Mouse (Mus musculus) forebrain, embryonic 11.5 days (tissue): ENCODE data around the gene Abcb4. TPM values are rescaled to one million over a fixed set of nuclear protein-coding genes. Genes with fewer than 3 reads are reported as not detected.
"Not testable (repeated sequence)": the region's sequence is repeated elsewhere in the genome, so short reads cannot be mapped to it uniquely, and the experiment has no call there.

ENCODE experiments used
- ATAC-seq: fragments of 200-750 bp; cut with Nextera tagmentation; replicated peaks from 2 replicates; pipeline ENCODE4 v1.8.0; 2017; ENCODE audit warnings: moderate TSS enrichment; ENCODE audit not compliant: low FRiP score
- DNase-seq: peaks from one replicate; pipeline ENCODE4 v3.0.0-alpha.2; 2017; ENCODE audit warnings: low spot score
- H3K27ac ChIP-seq: fragments of 300-500 bp; sonication (generic); 2 replicates; pipeline ENCODE4 v1.5.1; 2014; ENCODE audit warnings: low read depth, low read length
- H3K27me3 ChIP-seq: fragments of 300-500 bp; sonication (generic); 2 replicates; pipeline ENCODE4 v1.6.1; 2014; ENCODE audit warnings: mild to moderate bottlenecking, low read length, mixed read lengths; ENCODE audit not compliant: control insufficient read depth, insufficient read depth
- H3K36me3 ChIP-seq: fragments of 300-500 bp; sonication (generic); 2 replicates; pipeline ENCODE4 v1.6.1; 2014; ENCODE audit warnings: mild to moderate bottlenecking, low read length, moderate library complexity, mixed read lengths; ENCODE audit not compliant: control insufficient read depth, insufficient read depth
- H3K4me1 ChIP-seq: fragments of 300-500 bp; sonication (generic); replicated peaks from 2 replicates; pipeline ENCODE4 v1.6.1; 2014; ENCODE audit warnings: low read length, mixed read lengths; ENCODE audit not compliant: control insufficient read depth, insufficient read depth
- H3K4me2 ChIP-seq: fragments of 300-500 bp; sonication (generic); 2 replicates; pipeline ENCODE4 v1.6.1; 2014; ENCODE audit warnings: low read depth, mild to moderate bottlenecking, low read length, moderate library complexity, mixed read lengths; ENCODE audit not compliant: severe bottlenecking
- H3K4me3 ChIP-seq: fragments of 300-500 bp; sonication (generic); 2 replicates; pipeline ENCODE4 v1.5.1; 2014; ENCODE audit warnings: low read depth, low read length
- H3K9ac ChIP-seq: fragments of 300-500 bp; sonication (generic); 2 replicates; pipeline ENCODE4 v1.6.1; 2014; ENCODE audit warnings: low read length
- H3K9me3 ChIP-seq: fragments of 300-500 bp; sonication (generic); 2 replicates; pipeline ENCODE4 v1.6.1; 2016; ENCODE audit warnings: low read length, mixed read lengths; ENCODE audit not compliant: control insufficient read depth
- WGBS: fragments of 180-500 bp; shearing (Covaris S2); extraction: QIAGEN DNeasy Blood & Tissue Kit; methylation state at CpG from one replicate; pipeline ENCODE4 v1.1.7; 2014; 5-methylcytosine and 5-hydroxymethylcytosine counted together
- polyA plus RNA-seq: library from polyadenylated mRNA; unstranded; fragments of >200 nt; fragmentation: Nextera tagmentation; extraction: Ambion mirVana; gene quantifications from 2 replicates; pipeline ENCODE4 v1.2.1, GENCODE M21; 2014

Abcb4 gene
- 0.67 and 0.88 TPM in 2 replicates for polyA plus RNA-seq

- Histone ChIP-seq H3K4me1 (no peaks in the 10 kb centered on the region; the same call in 1 of the 2 replicates), H3K4me3 (peak within 1 kb of the TSS; percentile 61), H3K27me3 (peaks cover 10% of the 10 kb centered on the region), H3K27ac (no peak within 1 kb of the TSS), H3K36me3 (no peaks in the 10 kb centered on the region), H3K4me2 (peak within 1 kb of the TSS; percentile 94), H3K9me3 (no peaks in the 10 kb centered on the region), H3K9ac (peak within 1 kb of the TSS; percentile 67)
- DNase-seq (peak; percentile 83), ATAC-seq (peak; percentile 95)
- under 1% methylated on average over 56 of the region's 65 CpGs for WGBS
Observed at GRCm38 (mm10) chr5:8893300-8894103, at the start of gene Abcb4. Abcb4 (plus strand) TSS chr5:8893717.

DNA sequence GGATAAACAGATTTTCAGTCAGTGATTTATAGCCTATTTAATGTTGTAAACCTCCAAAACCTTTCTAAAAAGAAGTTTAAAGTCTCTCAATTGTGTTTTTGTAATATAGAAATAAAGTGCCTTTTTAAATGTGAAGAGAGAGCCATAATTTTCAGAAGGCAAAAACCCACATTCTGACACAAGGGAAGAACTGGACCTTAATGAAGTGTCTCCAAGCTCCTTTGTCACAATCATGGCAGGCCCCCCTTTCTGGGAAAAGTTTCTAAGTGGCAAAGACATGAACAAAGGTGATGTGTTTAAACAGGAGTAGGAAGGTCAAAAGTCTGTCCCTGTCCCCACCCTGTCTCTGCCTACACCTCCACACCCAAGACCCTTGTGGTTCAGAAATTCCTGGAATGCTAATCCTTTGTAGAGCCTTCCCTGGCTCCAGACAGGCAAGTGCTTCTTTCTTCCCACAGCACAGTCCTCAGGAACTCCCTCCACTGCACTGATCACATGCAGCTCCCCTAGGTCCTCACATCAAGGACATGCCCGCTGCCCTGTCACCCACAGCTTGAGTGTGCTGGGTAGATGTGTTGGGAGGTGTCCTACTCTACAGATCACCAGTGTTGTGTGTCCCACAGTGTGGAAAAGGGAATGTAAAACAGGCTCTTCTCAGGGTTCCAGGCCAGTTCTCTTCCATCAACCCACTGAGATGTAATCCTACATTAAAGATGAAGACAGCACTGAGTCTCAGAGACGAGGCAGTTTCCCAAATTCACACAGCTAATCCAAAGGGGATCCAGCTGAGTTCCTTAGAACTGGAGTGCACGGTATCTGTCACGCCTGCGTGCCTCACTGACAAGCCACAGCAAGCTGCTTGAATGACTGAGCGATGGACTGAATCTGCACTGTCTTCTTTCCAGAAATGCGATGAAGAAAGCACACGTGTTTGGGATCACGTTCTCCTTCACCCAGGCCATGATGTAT, 44.6 kb upstream of the Abcb4 start:
- H3K27ac ChIP-seq, H3K4me3 ChIP-seq, H3K36me3 ChIP-seq, H3K27me3 ChIP-seq, H3K4me1 ChIP-seq, H3K9ac ChIP-seq, ATAC-seq, H3K9me3 ChIP-seq, DNase-seq, H3K4me2 ChIP-seq: not testable (repeated sequence)
- 48% methylated on average over 5 of the region's 9 CpGs for WGBS

DNA sequence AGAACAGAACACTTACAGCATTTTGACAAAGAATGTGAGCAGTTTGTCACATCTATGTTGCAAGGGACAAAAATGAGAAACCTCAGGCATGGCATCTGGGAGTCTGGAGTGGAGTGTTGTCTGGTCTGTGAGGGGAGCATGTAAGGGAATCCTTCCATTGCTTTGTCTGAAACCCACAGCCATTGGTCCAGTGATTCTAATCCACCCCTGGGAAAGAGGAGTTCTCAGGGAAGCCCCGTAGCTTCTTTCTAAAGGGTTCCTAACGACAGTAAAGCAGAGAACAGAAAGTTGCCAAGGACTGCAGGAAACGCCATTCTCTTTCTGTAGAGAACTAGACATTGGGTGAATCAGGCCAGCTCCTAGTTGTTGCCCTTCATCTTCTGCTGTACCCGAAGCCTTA, 42.7 kb upstream of the Abcb4 start:
- H3K9me3 ChIP-seq: no peaks in the 10 kb centered on the region
- no peaks in the 10 kb centered on the region for H3K36me3 ChIP-seq
- H3K27me3 ChIP-seq: no peaks in the 10 kb centered on the region
- DNase-seq (no peak), ATAC-seq (no peak)
- no peak overlapping the region for H3K27ac ChIP-seq
- no peaks in the 10 kb centered on the region for H3K4me1 ChIP-seq
- no peak overlapping the region for H3K4me3 ChIP-seq
- no peak overlapping the region for H3K4me2 ChIP-seq
- 53% methylated on average over 4 of the region's 4 CpGs for WGBS
- no peak overlapping the region for H3K9ac ChIP-seq

DNA sequence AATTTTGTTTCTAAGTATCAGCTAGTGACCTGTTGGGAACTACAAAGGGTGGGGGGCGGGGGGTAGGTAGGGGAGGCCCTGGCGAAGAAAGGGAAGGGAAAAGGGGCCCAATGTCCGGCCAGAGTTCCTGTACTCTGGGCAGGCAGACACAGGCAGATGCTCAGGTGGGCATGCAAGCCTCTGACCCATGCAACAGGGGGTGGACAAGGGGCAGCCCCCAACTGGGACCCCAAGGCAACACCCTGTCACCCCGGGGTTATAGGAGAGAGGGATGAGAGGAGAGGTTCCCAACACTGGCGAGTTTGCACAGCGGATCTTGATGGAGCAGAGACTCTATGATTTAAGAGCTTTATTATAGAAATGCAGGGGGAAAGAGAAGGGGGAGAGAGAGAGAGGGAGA, 36.3 kb upstream of the Abcb4 start:
- no peaks in the 10 kb centered on the region for H3K27me3 ChIP-seq
- ATAC-seq (no peak), DNase-seq (no peak)
- no peaks in the 10 kb centered on the region for H3K36me3 ChIP-seq
- no peak overlapping the region for H3K4me2 ChIP-seq
- no peak overlapping the region for H3K9ac ChIP-seq
- WGBS: 83% methylated on average over 6 of the region's 6 CpGs
- H3K4me3 ChIP-seq: no peak overlapping the region
- no peaks in the 10 kb centered on the region for H3K9me3 ChIP-seq
- H3K27ac ChIP-seq: no peak overlapping the region
- no peaks in the 10 kb centered on the region for H3K4me1 ChIP-seq

GRCm38 (mm10) chr5:8861811-8862210, 31.7 kb upstream of the Abcb4 start:
- H3K27ac ChIP-seq: no peak overlapping the region
- ATAC-seq: no peak
- H3K36me3 ChIP-seq: no peaks in the 10 kb centered on the region
- H3K4me2 ChIP-seq: no peak overlapping the region
- H3K4me3 ChIP-seq: no peak overlapping the region
- DNase-seq: no peak
- WGBS: 81% methylated on average over 1 of the region's 1 CpGs
- no peaks in the 10 kb centered on the region for H3K27me3 ChIP-seq
- no peaks in the 10 kb centered on the region for H3K4me1 ChIP-seq
- no peak overlapping the region for H3K9ac ChIP-seq
- no peaks in the 10 kb centered on the region for H3K9me3 ChIP-seq

GRCm38 (mm10) chr5:8863580-8864337, 29.8 kb upstream of the Abcb4 start:
- H3K36me3 ChIP-seq: no peaks in the 10 kb centered on the region
- H3K4me3 ChIP-seq: no peak overlapping the region
- DNase-seq (no peak), ATAC-seq (0 out of 2 replicates have a peak, but pooled peaks have one; percentile 43)
- H3K27me3 ChIP-seq: no peaks in the 10 kb centered on the region
- no peaks in the 10 kb centered on the region for H3K4me1 ChIP-seq
- H3K9ac ChIP-seq: no peak overlapping the region
- H3K27ac ChIP-seq: no peak overlapping the region
- H3K9me3 ChIP-seq: no peaks in the 10 kb centered on the region
- WGBS: 50% methylated on average over 14 of the region's 14 CpGs
- H3K4me2 ChIP-seq: no peak overlapping the region

DNA sequence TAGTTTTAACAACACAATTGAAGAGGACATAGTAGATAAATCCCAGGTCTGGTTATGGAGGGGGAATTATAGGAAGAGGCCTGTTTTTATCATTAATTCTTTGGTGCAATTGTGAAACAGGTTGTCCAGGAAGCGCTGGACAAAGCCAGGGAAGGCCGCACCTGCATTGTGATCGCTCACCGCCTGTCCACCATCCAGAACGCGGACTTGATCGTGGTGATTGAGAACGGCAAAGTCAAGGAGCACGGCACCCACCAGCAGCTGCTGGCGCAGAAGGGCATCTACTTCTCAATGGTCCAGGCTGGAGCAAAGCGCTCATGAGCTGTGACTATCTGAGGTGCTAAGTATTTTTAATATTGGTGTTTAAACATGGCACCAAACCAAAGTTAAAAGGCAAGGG, 27.9 kb upstream of the Abcb4 start:
- H3K27me3 ChIP-seq, ATAC-seq, H3K4me3 ChIP-seq, H3K36me3 ChIP-seq, H3K4me2 ChIP-seq, H3K9me3 ChIP-seq, DNase-seq, H3K9ac ChIP-seq, H3K27ac ChIP-seq, H3K4me1 ChIP-seq: not testable (repeated sequence)
- 94% methylated on average over 11 of the region's 11 CpGs for WGBS

- Histone ChIP-seq H3K27me3 (no peaks in the 10 kb centered on the region), H3K4me3 (no peak overlapping the region), H3K4me2 (no peak overlapping the region), H3K9me3 (no peaks in the 10 kb centered on the region), H3K36me3 (no peaks in the 10 kb centered on the region), H3K4me1 (no peaks in the 10 kb centered on the region), H3K27ac (no peak overlapping the region), H3K9ac (no peak overlapping the region)
- 89% methylated on average over 5 of the region's 5 CpGs for WGBS
- no peak for ATAC-seq
- DNase-seq: no peak
Observed at GRCm38 (mm10) chr5:8866366-8866765, 27.2 kb upstream of the Abcb4 start.
